Mouse (Mus musculus) heart, embryonic 12.5 days (tissue): ENCODE results near the gene Gdi1. TPM values are rescaled to one million over a fixed set of nuclear protein-coding genes. Genes with fewer than 3 reads are reported as not detected.

Experiments used
- ATAC-seq: fragments of 200-750 bp; cut with Nextera tagmentation; 2 replicates; pipeline ENCODE4 v1.8.0; 2017; ENCODE audit warnings: moderate TSS enrichment, moderate library complexity; ENCODE audit not compliant: insufficient number of reproducible peaks, low FRiP score
- H3K27ac ChIP-seq: fragments of 300-500 bp; sonication (generic); 2 replicates; pipeline ENCODE4 v1.5.1; 2016; ENCODE audit warnings: mild to moderate bottlenecking, moderate library complexity; ENCODE audit not compliant: poor library complexity, severe bottlenecking
- H3K27me3 ChIP-seq: fragments of 300-500 bp; sonication (generic); replicated peaks from 2 replicates; pipeline ENCODE4 v1.6.1; 2016; ENCODE audit warnings: mild to moderate bottlenecking, moderate library complexity
- H3K36me3 ChIP-seq: fragments of 300-500 bp; sonication (generic); 2 replicates; pipeline ENCODE4 v1.6.1; 2016; ENCODE audit warnings: mild to moderate bottlenecking, moderate library complexity
- H3K4me1 ChIP-seq: fragments of 300-500 bp; sonication (generic); replicated peaks from 2 replicates; pipeline ENCODE4 v1.6.1; 2016; ENCODE audit warnings: mild to moderate bottlenecking
- H3K4me2 ChIP-seq: fragments of 300-500 bp; sonication (generic); 2 replicates; pipeline ENCODE4 v1.6.1; 2016; ENCODE audit warnings: mild to moderate bottlenecking, moderate library complexity
- H3K4me3 ChIP-seq: fragments of 300-500 bp; sonication (generic); 2 replicates; pipeline ENCODE4 v1.5.1; 2016; ENCODE audit warnings: mild to moderate bottlenecking
- H3K9ac ChIP-seq: fragments of 300-500 bp; sonication (generic); 2 replicates; pipeline ENCODE4 v1.6.1; 2016; ENCODE audit warnings: mild to moderate bottlenecking, moderate library complexity
- H3K9me3 ChIP-seq: fragments of 300-500 bp; sonication (generic); replicated peaks from 2 replicates; pipeline ENCODE4 v1.6.1; 2016; ENCODE audit warnings: mild to moderate bottlenecking, moderate library complexity
- WGBS: fragments of 180-500 bp; shearing (Covaris S2); methylation state at CpG from one replicate; pipeline ENCODE4 v1.1.7; 2016; 5-methylcytosine and 5-hydroxymethylcytosine counted together
- polyA plus RNA-seq: library from polyadenylated mRNA; unstranded; fragments of >200 nt; fragmentation: Nextera tagmentation; extraction: Ambion mirVana; gene quantifications from 2 replicates; pipeline ENCODE4 v1.2.1, GENCODE M21; 2016

Gene Gdi1
- polyA plus RNA-seq, 1 experiment from 2014 or later, result 167 TPM

GRCm38 (mm10) chrX:74282395-74283091, 22.3 kb upstream of the Gdi1 start:
- WGBS, result 16% methylated on average over 39 of the region's 39 CpGs
- no peaks in the 10 kb centered on the region for H3K27me3 ChIP-seq
- peak overlapping the region; percentile 88 for H3K27ac ChIP-seq
- 0 out of 2 replicates have a peak, but pooled peaks cover 3% of the 10 kb centered on the region for H3K36me3 ChIP-seq
- no peaks in the 10 kb centered on the region for H3K9me3 ChIP-seq
- peaks cover 7% of the 10 kb centered on the region for H3K4me1 ChIP-seq
- peak; percentile 76 for ATAC-seq
- H3K4me2 ChIP-seq, result peak overlapping the region; percentile 80
- peak overlapping the region; percentile 57 for H3K4me3 ChIP-seq
- peak overlapping the region; percentile 79 for H3K9ac ChIP-seq

DNA sequence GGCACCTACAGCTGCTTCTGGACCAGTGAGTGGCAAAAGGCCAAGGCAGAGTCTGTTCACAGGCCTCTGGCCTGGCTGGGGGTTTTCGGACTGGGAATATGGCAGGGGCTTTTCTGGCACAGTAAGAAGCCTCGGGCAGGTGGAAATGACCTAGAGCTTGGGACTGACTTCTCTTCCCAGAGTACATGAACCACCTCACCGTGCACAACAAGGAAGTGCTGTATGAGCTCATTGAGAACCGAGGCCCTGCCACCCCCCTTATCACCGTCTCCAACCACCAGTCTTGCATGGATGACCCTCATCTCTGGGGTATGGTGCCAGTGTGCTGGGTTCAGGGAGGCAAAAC, 21.7 kb upstream of the Gdi1 start:
- H3K4me2 ChIP-seq, result peak overlapping the region; percentile 80
- H3K4me1 ChIP-seq, result peaks cover 7% of the 10 kb centered on the region
- 44% methylated on average over 5 of the region's 5 CpGs for WGBS
- H3K4me3 ChIP-seq, result peak overlapping the region; percentile 57
- no peak for ATAC-seq
- H3K27ac ChIP-seq, result peak overlapping the region; percentile 88
- H3K9me3 ChIP-seq, result no peaks in the 10 kb centered on the region
- H3K36me3 ChIP-seq, result peaks cover 8% of the 10 kb centered on the region; the same call in 1 of the 2 replicates
- peak overlapping the region; percentile 79 for H3K9ac ChIP-seq
- no peaks in the 10 kb centered on the region for H3K27me3 ChIP-seq

DNA sequence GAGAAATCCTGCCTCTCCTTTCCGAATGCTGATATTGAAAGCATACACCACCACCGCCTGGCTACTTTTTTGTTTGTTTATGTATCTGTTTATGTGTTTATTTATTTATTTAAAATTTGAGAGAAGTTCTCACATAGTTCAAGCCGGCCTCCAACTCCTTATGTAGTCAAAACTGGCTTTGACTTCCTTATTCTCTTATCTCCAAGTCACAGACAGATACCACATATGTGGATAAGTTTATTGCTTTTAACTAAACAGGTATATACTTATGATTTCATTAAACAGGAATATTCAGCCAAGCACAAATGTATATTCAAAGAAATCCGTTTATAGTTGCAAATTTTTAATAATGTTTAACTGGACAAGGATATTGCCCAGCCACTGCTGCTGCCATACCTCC, 11.4 kb upstream of the Gdi1 start:
- H3K4me1 ChIP-seq, result no peaks in the 10 kb centered on the region; the same call in 1 of the 2 replicates
- no peaks in the 10 kb centered on the region for H3K9me3 ChIP-seq
- no peak for ATAC-seq
- H3K4me3 ChIP-seq, result no peak overlapping the region
- no peak overlapping the region for H3K4me2 ChIP-seq
- peaks cover 18% of the 10 kb centered on the region for H3K36me3 ChIP-seq
- H3K27me3 ChIP-seq, result no peaks in the 10 kb centered on the region
- no peak overlapping the region for H3K9ac ChIP-seq
- H3K27ac ChIP-seq, result no peak overlapping the region
- WGBS, result 74% methylated on average over 4 of the region's 4 CpGs

DNA sequence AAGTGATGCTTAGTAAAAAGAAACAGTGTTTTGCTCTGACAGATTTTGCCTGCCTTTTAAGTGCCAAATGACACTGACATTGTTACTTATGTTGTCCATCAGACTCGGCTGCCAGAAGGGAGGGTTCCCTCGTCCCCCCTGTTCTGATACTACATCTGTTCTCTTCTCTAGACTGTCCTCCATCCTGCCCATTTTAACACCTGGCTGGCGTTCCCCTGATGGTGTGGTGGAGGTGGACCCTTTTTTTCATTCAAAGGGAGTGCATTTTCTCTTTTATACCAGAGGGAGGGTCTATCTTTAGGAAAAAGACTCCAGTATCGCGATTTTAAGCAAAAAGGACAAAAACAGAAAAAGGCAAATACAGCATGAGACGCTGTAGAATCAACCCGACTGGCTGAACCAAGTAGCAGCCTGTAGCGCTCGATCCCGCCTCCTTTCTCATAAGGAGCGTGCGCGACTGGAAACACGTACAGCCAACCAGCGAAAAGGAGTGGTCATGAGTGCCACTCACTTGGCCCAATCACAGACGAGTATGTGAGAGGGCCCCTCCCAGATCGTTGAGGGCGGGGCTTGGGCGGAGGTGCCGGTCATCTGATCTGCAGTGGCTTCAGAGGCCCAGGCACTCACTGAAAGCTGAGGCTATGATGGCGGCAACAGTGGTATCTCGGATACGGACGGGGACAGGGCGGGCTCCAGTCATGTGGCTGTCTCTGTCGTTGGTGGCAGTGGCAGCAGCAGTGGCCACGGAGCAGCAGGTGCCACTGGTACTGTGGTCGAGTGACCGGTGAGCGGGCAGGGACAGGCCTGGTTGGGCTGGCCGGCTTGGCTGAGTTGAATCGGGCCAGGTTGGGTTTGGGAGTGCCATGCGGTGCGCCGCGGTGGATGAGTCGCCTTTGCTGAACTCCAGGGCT, 8.0 kb upstream of the Gdi1 start, which contains the start of gene Atp6ap1:
Atp6ap1 (plus strand) TSS at position 560 of the 911 bp plus-strand sequence.
- Histone ChIP-seq H3K27me3 (no peaks in the 10 kb centered on the region), H3K4me1 (no peaks in the 10 kb centered on the region; the same call in 1 of the 2 replicates), H3K9ac (peak within 1 kb of the TSS; percentile 82), H3K27ac (peak within 1 kb of the TSS; percentile 36), H3K4me3 (peak within 1 kb of the TSS; percentile 63), H3K4me2 (peak within 1 kb of the TSS; percentile 77), H3K9me3 (no peaks in the 10 kb centered on the region), H3K36me3 (peaks cover 23% of the 10 kb centered on the region)
- 15% methylated on average over 37 of the region's 37 CpGs for WGBS
- ATAC-seq, result peak; percentile 99

DNA sequence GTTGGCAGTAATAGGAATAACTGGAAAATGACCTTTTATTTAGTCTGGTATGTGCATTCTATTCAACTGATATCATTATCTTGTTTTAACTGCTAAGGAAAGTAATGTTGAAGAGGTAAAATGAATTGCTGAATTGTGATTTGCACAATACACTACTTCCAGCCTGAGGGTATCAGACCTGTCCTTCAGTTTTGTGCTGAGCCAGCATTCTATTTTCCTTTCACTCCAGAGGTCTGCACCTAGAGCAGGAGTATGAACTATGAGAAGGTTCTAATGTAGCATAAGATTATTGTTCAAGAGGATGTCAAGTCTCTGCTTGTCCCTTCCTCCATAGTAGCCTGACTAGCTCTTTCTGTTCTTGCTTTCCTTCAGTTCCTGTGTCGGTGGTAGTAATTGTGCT, 6.5 kb upstream of the Gdi1 start:
- no peak overlapping the region for H3K27ac ChIP-seq
- no peak for ATAC-seq
- no peaks in the 10 kb centered on the region; the same call in 1 of the 2 replicates for H3K4me1 ChIP-seq
- H3K27me3 ChIP-seq, result no peaks in the 10 kb centered on the region
- H3K4me3 ChIP-seq, result no peak overlapping the region
- no peaks in the 10 kb centered on the region for H3K9me3 ChIP-seq
- no peak overlapping the region for H3K4me2 ChIP-seq
- H3K36me3 ChIP-seq, result peaks cover 37% of the 10 kb centered on the region
- no peak overlapping the region for H3K9ac ChIP-seq
- WGBS, result 69% methylated on average over 1 of the region's 1 CpGs

DNA sequence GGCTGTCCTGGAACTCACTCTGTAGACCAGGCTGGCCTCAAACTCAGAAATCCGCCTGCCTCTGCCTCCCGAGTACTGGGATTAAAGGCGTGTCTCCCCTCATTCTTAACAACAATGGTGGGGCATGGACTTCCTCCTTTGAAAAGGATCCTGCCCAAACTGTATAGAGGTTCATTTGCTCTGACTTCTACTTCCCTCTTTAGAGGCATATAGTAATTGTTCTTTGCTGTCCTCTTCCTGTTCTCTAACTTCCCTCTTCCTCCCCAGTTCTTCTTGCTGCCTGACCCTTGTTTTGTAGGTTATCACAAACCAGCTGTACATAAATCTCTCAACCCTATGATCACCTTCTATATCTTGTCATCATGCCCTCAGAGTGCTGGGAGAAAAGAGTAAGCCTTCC, 5.1 kb upstream of the Gdi1 start:
- H3K27ac ChIP-seq, result no peak overlapping the region
- no peak overlapping the region for H3K4me2 ChIP-seq
- no peak overlapping the region for H3K4me3 ChIP-seq
- 86% methylated on average over 3 of the region's 3 CpGs for WGBS
- H3K9ac ChIP-seq, result no peak overlapping the region
- no peaks in the 10 kb centered on the region for H3K9me3 ChIP-seq
- H3K4me1 ChIP-seq, result no peaks in the 10 kb centered on the region; the same call in 1 of the 2 replicates
- peaks cover 47% of the 10 kb centered on the region for H3K36me3 ChIP-seq
- ATAC-seq, result no peak
- no peaks in the 10 kb centered on the region for H3K27me3 ChIP-seq

DNA sequence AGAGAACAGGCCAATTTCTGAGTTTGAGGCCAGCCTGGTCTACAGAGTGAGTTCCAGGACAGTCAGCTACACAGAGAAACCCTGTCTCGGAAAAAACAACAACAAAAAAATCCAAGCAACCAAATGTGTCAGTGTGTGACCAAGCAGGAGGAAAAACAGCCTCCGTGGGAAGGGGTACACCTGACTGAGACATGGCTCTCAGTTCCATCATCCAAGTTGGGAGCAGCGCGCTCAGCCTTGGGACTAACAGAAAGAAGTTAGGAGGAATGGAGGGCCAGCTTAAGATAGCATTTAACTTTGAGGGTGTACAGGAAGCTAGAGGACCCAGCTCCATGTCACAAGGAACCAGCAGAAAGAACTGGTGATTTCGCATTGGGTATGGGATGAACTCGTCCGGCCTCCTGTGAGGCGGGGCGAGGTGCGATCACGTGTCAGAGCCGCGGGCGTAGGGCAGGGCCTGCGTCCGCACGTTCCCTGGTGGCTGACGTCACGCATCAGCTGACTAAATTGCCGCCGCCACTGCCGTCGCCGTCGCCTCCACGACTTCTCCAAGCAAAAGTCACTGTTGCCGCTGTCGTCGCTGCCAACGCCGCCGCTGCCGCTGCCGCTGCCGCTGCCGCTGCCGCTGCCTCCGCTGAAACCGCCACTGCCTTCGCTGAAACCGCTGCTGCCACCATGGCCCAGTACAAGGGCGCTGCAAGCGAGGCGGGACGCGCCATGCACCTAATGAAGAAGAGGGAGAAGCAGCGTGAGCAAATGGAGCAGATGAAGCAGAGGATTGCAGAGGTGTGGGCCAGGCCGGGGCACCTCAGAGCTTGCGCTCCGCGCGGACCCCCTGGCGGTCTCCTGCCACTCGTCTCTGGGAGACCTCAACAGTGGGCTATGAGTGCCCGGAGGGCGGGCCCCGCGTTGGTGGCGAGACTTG, 8.0 kb downstream of the Gdi1 start, which contains the start of gene Fam50a:
Fam50a (plus strand) TSS at position 494 of the 925 bp plus-strand sequence.
- 13% methylated on average over 59 of the region's 59 CpGs for WGBS
- Histone ChIP-seq H3K36me3 (peaks cover 52% of the 10 kb centered on the region), H3K27me3 (no peaks in the 10 kb centered on the region), H3K9ac (peak within 1 kb of the TSS; percentile 76), H3K9me3 (no peaks in the 10 kb centered on the region), H3K4me1 (peaks cover 11% of the 10 kb centered on the region; the same call in 1 of the 2 replicates), H3K4me3 (peak within 1 kb of the TSS; percentile 59), H3K27ac (peak within 1 kb of the TSS; percentile 73), H3K4me2 (peak within 1 kb of the TSS; percentile 76)
- peak; percentile 97 for ATAC-seq

GRCm38 (mm10) chrX:74328725-74329161, 23.9 kb downstream of the Gdi1 start, which contains the start of gene Plxna3:
Plxna3 (plus strand) TSS chrX:74329066.
- peak within 1 kb of the TSS; percentile 86 for H3K4me2 ChIP-seq
- H3K27me3 ChIP-seq, result no peaks in the 10 kb centered on the region
- H3K36me3 ChIP-seq, result peaks cover 8% of the 10 kb centered on the region
- H3K27ac ChIP-seq, result peak within 1 kb of the TSS; percentile 64; the same call in 1 of the 2 replicates
- ATAC-seq, result peak; percentile 88
- H3K9me3 ChIP-seq, result 0 out of 2 replicates have a peak, but pooled peaks cover 2% of the 10 kb centered on the region
- H3K4me3 ChIP-seq, result peak within 1 kb of the TSS; percentile 59
- H3K4me1 ChIP-seq, result peaks cover 20% of the 10 kb centered on the region
- H3K9ac ChIP-seq, result peak within 1 kb of the TSS; percentile 81
- WGBS, result 15% methylated on average over 30 of the region's 30 CpGs

- H3K27me3 ChIP-seq, result no peaks in the 10 kb centered on the region
- peak overlapping the region; percentile 86 for H3K4me2 ChIP-seq
- peak overlapping the region; percentile 81 for H3K9ac ChIP-seq
- H3K9me3 ChIP-seq, result 0 out of 2 replicates have a peak, but pooled peaks cover 5% of the 10 kb centered on the region
- H3K27ac ChIP-seq, result peak overlapping the region; percentile 64; the same call in 1 of the 2 replicates
- H3K4me3 ChIP-seq, result peak overlapping the region; percentile 59
- peaks cover 13% of the 10 kb centered on the region for H3K36me3 ChIP-seq
- ATAC-seq, result no peak
- peaks cover 20% of the 10 kb centered on the region for H3K4me1 ChIP-seq
- WGBS, result 21% methylated on average over 10 of the region's 10 CpGs
Measured at GRCm38 (mm10) chrX:74329215-74329671, 24.4 kb downstream of the Gdi1 start.
